Mouse (Mus musculus) lung, postnatal 4 days (tissue): ENCODE data around the gene Aox2.

Experiments used
- DNase-seq, 2 experiments: peaks; one replicate each; pipeline ENCODE4 v3.0.0; 2021

The Aox2 gene

GRCm38 (mm10) chr1:58408141-58408540, 130.0 kb downstream of the Aox2 start:
- no peak for DNase-seq

GRCm38 (mm10) chr1:58409553-58410197, 131.5 kb downstream of the Aox2 start:
- DNase-seq: no peak

GRCm38 (mm10) chr1:58410198-58410588, 132.1 kb downstream of the Aox2 start:
- DNase-seq: no peak

GRCm38 (mm10) chr1:58410776-58411175, 132.7 kb downstream of the Aox2 start:
- DNase-seq: no peak

DNA sequence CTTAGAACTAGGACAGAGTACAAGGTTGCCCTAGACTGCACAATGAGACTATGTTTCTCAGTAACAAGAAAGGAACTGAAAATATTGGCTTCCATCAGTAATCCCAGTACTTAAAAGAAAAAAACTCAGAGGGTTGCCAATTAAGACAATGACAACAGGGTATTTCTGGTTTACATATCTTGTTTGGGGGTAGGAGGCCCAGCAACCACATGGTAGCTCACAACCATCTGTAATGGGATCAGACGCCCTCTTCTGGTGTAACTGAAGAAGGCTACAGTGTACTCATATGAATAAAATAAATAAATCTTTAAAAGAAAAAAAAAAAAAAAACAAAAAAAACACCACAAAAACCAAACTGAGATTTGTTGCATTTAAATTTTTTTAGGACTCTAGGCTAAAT, 137.3 kb downstream of the Aox2 start:
- DNase-seq: no peak

DNA sequence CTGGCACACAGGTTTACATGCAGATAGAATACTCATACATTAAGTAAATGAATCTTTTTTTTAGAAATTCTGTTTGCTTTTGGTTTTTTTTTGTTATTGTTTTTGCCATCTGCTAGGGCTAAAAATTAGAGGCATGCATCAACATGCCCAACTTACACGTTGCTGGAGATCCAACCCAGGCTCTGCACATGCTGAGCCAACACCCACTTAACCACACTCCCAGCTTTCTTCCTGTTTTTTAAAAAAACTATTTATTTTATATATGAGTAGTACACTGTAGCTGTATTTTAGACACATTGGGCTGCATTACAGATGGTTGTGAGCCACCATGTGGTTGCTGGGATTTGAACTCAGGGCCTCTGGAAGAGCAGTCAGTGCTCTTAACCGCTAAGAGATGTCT, 137.9 kb downstream of the Aox2 start:
- no peak for DNase-seq

GRCm38 (mm10) chr1:58420032-58420431, 141.9 kb downstream of the Aox2 start:
- no peak for DNase-seq

GRCm38 (mm10) chr1:58420961-58421360, 142.8 kb downstream of the Aox2 start:
- no peak for DNase-seq

DNA sequence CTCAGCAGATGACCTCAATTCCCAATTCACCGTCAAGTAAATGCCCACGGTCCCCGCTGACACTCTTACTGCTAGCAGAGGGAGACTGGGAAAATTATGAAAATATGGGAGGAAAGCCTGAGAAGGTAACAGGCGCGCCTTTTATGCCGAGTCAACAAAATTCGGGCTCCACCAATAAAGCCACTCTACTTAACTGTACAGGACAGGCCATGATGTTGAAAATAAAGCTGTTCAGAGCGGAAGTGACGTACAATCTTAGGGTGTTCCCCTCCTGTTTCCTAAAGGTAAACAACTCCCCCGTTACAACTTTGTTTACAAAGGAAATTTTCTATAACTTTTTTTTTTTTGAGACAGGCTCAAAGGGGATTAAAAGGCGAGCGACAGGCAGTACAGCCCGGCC, 144.8 kb downstream of the Aox2 start:
- peak in 1 of 2 experiments; percentile 54 for DNase-seq

- DNase-seq: peak; percentile 97 to 99
Observed at GRCm38 (mm10) chr1:58423371-58424248, 145.5 kb downstream of the Aox2 start, which contains the start of gene Clk1. Gene Clk1, minus strand, starts transcription at chr1:58424066.

DNA sequence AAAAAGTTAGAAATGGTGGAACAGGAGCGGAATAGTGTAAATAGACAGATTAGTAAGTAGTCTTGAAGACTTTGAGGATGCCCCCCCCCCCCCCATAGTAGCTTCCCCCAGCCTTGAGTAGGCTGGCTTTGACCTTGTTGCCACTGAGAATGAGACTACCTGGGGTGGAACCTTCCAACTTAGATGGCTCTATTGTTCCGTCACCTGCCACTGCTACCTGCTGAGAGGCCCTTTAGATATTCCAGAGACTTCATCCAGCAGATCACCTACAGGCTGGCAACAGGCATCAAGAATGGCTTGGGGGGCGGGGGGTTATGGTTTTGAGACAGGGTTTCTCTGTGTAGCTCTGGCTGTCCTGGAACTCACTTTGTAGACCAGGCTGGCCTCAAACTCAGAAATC, 146.4 kb downstream of the Aox2 start:
- DNase-seq: no peak
